Mouse (Mus musculus) MEL (cell line): ENCODE measurements around the gene Msmp. TPM values are rescaled to one million over a fixed set of nuclear protein-coding genes. Genes with fewer than 3 reads are reported as not detected.

Experiments
- DNase-seq: peaks from one replicate; pipeline ENCODE4 v3.0.0; 2011; ENCODE audit warnings: low read depth, low spot score
- H3K27ac ChIP-seq: 2 replicates; pipeline ENCODE4 v1.5.1; 2012; ENCODE audit warnings: low read depth, mild to moderate bottlenecking, control low read depth, low read length, moderate library complexity; ENCODE audit not compliant: control insufficient read depth
- H3K27me3 ChIP-seq, 2 experiments: fragments of 150-350 bp in 1 of 2; sonication (generic) in 1 of 2; 2 replicates each; pipeline ENCODE4 v1.6.1; 2012; ENCODE audit warnings: low read length in 2 of 2, mild to moderate bottlenecking in 2 of 2, improper control_type of control experiment in 1 of 2, moderate library complexity in 1 of 2; ENCODE audit not compliant: insufficient read depth in 2 of 2, control insufficient read depth in 1 of 2
- H3K36me3 ChIP-seq, 2 experiments: 2 replicates each; pipeline ENCODE4 v1.6.1; 2012 to 2014; ENCODE audit warnings: low read length in 2 of 2, improper control_type of control experiment in 1 of 2, inconsistent platforms in 1 of 2, mild to moderate bottlenecking in 1 of 2; ENCODE audit not compliant: insufficient read depth in 2 of 2, control insufficient read depth in 1 of 2
- H3K4me1 ChIP-seq, 2 experiments: fragments of 150-350 bp in 1 of 2; sonication (generic) in 1 of 2; 2 replicates each; pipeline ENCODE4 v1.6.1; 2012; ENCODE audit warnings: low read length in 2 of 2, improper control_type of control experiment in 1 of 2, mild to moderate bottlenecking in 1 of 2; ENCODE audit not compliant: insufficient read depth in 2 of 2, control insufficient read depth in 1 of 2
- H3K4me3 ChIP-seq, 2 experiments: fragments of 150-350 bp in 1 of 2; sonication (generic) in 1 of 2; 2 replicates each; pipeline ENCODE4 v1.5.1; 2012; ENCODE audit warnings: low read depth in 2 of 2, low read length in 2 of 2, mild to moderate bottlenecking in 2 of 2, moderate library complexity in 2 of 2, control low read depth in 1 of 2, improper control_type of control experiment in 1 of 2; ENCODE audit not compliant: control insufficient read depth in 1 of 2, insufficient read depth in 1 of 2
- H3K79me2 ChIP-seq: 2 replicates; pipeline ENCODE4 v1.6.1; 2012; ENCODE audit warnings: mild to moderate bottlenecking, low read length, moderate library complexity; ENCODE audit not compliant: control insufficient read depth, poor library complexity, insufficient read depth
- H3K9ac ChIP-seq: 2 replicates; pipeline ENCODE4 v1.6.1; 2012; ENCODE audit warnings: low read depth, mild to moderate bottlenecking, control low read depth, low read length, moderate library complexity; ENCODE audit not compliant: control insufficient read depth, poor library complexity, severe bottlenecking
- H3K9me3 ChIP-seq: fragments of 150-350 bp; sonication (generic); replicated peaks from 2 replicates; pipeline ENCODE4 v1.6.1; 2012; ENCODE audit warnings: mild to moderate bottlenecking, low read length, improper control_type of control experiment, moderate library complexity; ENCODE audit not compliant: insufficient read depth
- CHD1 ChIP-seq: IDR thresholded peaks from 2 replicates; pipeline ENCODE4 v1.6.1; 2012; ENCODE audit warnings: low read depth, mild to moderate bottlenecking, inconsistent platforms, low read length, improper control_type of control experiment
- GATA1 ChIP-seq: IDR thresholded peaks from 2 replicates; pipeline ENCODE4 v1.6.1; 2011; ENCODE audit warnings: low read depth, low read length, improper control_type of control experiment
- HCFC1 ChIP-seq: IDR thresholded peaks from 2 replicates; pipeline ENCODE4 v1.6.1; 2012; ENCODE audit warnings: low read depth, mild to moderate bottlenecking, inconsistent platforms, low read length, improper control_type of control experiment, moderate library complexity
- KAT2A ChIP-seq: conservative IDR thresholded peaks from 2 replicates; pipeline ENCODE4 v1.6.1; 2012; ENCODE audit warnings: low read depth, low read length, improper control_type of control experiment, inconsistent platforms
- MAFK ChIP-seq: IDR thresholded peaks from 2 replicates; pipeline ENCODE4 v1.6.1; 2011; ENCODE audit warnings: low read depth, mild to moderate bottlenecking, low read length, improper control_type of control experiment, borderline replicate concordance
- MAX ChIP-seq: IDR thresholded peaks from 2 replicates; pipeline ENCODE4 v1.6.1; 2011; ENCODE audit warnings: low read length, improper control_type of control experiment
- MAZ ChIP-seq: IDR thresholded peaks from 2 replicates; pipeline ENCODE4 v1.6.1; 2012; ENCODE audit warnings: low read depth, mild to moderate bottlenecking, inconsistent platforms, low read length, improper control_type of control experiment
- MEF2A ChIP-seq: IDR thresholded peaks from 2 replicates; pipeline ENCODE4 v1.6.1; 2014; ENCODE audit warnings: low read depth, mild to moderate bottlenecking, inconsistent platforms, low read length, improper control_type of control experiment; ENCODE audit not compliant: poor library complexity, insufficient replicate concordance, severe bottlenecking; ENCODE audit errors: extremely low read depth
- MYB ChIP-seq: IDR thresholded peaks from 2 replicates; pipeline ENCODE4 v1.6.1; 2011; ENCODE audit warnings: mild to moderate bottlenecking, low read depth, low read length, improper control_type of control experiment
- NRF1 ChIP-seq: IDR thresholded peaks from 2 replicates; pipeline ENCODE4 v1.6.1; 2014; ENCODE audit warnings: low read depth, mild to moderate bottlenecking, inconsistent platforms, low read length, improper control_type of control experiment, moderate library complexity; ENCODE audit not compliant: poor library complexity, insufficient read depth, severe bottlenecking
- POLR2A ChIP-seq, 2 experiments: IDR thresholded peaks; 2 replicates each; pipeline ENCODE4 v1.6.1; 2011 to 2012; ENCODE audit warnings: low read length in 2 of 2, mild to moderate bottlenecking in 2 of 2, control low read depth in 1 of 2, improper control_type of control experiment in 1 of 2, low read depth in 1 of 2, moderate library complexity in 1 of 2; ENCODE audit not compliant: control insufficient read depth in 1 of 2, insufficient read depth in 1 of 2, poor library complexity in 1 of 2
- POLR2AphosphoS2 ChIP-seq: IDR thresholded peaks from 2 replicates; pipeline ENCODE4 v1.6.1; 2011; ENCODE audit warnings: low read length, improper control_type of control experiment
- RCOR1 ChIP-seq: IDR thresholded peaks from 2 replicates; pipeline ENCODE4 v1.6.1; 2012; ENCODE audit warnings: low read depth, mild to moderate bottlenecking, inconsistent platforms, low read length, improper control_type of control experiment
- SIN3A ChIP-seq: IDR thresholded peaks from 2 replicates; pipeline ENCODE4 v1.6.1; 2012; ENCODE audit warnings: low read length, improper control_type of control experiment, inconsistent platforms
- UBTF ChIP-seq: IDR thresholded peaks from 2 replicates; pipeline ENCODE4 v1.6.1; 2012; ENCODE audit warnings: low read depth, mild to moderate bottlenecking, inconsistent platforms, low read length, improper control_type of control experiment, moderate library complexity, borderline replicate concordance; ENCODE audit not compliant: insufficient read depth
- USF1 ChIP-seq: IDR thresholded peaks from 2 replicates; pipeline ENCODE4 v1.6.1; 2014; ENCODE audit warnings: low read depth, mild to moderate bottlenecking, inconsistent platforms, low read length, improper control_type of control experiment, moderate library complexity
- USF2 ChIP-seq, 2 experiments: IDR thresholded peaks; 2 replicates each; pipeline ENCODE4 v1.6.1; 2011 to 2012; ENCODE audit warnings: improper control_type of control experiment in 2 of 2, low read length in 2 of 2, borderline replicate concordance in 1 of 2, inconsistent platforms in 1 of 2, low read depth in 1 of 2, mild to moderate bottlenecking in 1 of 2; ENCODE audit not compliant: insufficient read depth in 1 of 2
- ZKSCAN1 ChIP-seq: IDR thresholded peaks from 2 replicates; pipeline ENCODE4 v1.6.1; 2012; ENCODE audit warnings: low read depth, mild to moderate bottlenecking, inconsistent platforms, low read length, improper control_type of control experiment, moderate library complexity
- ZMIZ1 ChIP-seq: IDR thresholded peaks from 2 replicates; pipeline ENCODE4 v1.6.1; 2012; ENCODE audit warnings: low read depth, mild to moderate bottlenecking, inconsistent platforms, low read length, improper control_type of control experiment, moderate library complexity
- polyA plus RNA-seq, 2 experiments: library from polyadenylated mRNA; stranded (reverse) in 1 of 2; unstranded in 1 of 2; fragments of >175 nt in 1 of 2; fragments of >200 nt in 1 of 2; gene quantifications; 2 replicates each; pipeline versions ENCODE4 v1.2.1 to v1.2.4; 2012; ENCODE audit warnings: low replicate concordance in 2 of 2, low read depth in 1 of 2; ENCODE audit not compliant: insufficient read length in 2 of 2, insufficient read depth in 1 of 2, missing spikeins in 1 of 2
- total RNA-seq: library from RNA; depleted of rRNA; stranded (reverse); fragments of 300-350 nt; gene quantifications from 2 replicates; pipeline ENCODE4 v1.2.3, GENCODE M21; 2012

The Msmp gene
- total and polyA plus RNA-seq, 3 experiments = 0.73 to 2.5 TPM; not detected in 1

DNA sequence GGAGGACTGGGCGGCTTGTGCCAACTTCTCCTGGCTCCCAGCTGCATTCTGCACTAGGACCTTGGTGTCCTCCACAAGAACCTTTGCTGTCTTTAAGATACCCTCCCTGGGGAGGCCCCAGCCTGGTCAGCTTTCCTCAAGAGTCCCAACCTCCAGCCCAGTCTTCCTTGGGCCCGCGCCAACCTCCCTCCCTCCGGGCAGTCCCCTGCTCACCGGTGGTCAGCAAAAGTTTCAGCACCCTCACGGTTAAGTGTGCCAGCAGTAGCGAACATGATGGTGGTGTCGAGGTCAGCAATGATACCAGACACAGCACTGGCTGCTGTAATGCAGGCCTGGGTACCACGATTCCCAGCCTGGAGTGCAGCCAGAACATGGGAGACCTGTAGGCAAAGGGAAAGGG is 48.3 kb downstream of the Msmp start:
- H3K79me2 ChIP-seq = no peaks in the 10 kb centered on the region
- no peaks in the 10 kb centered on the region for H3K27me3 ChIP-seq
- H3K9ac ChIP-seq = no peak overlapping the region
- peaks cover 0 to 6% of the 10 kb centered on the region in 2 experiments; a peak in 2 of 4 replicates for H3K36me3 ChIP-seq
- DNase-seq = no peak
- H3K27ac ChIP-seq = no peak overlapping the region
- H3K4me3 ChIP-seq = no peak overlapping the region
- TF ChIP-seq POLR2A (IDR thresholded peaks at IDR 0.05; ENCODE audit: control insufficient read depth in 1 of 2, insufficient read depth in 1 of 2, low read depth in 1 of 2, low read length in 2 of 2, poor library complexity in 1 of 2) (no peak), GATA1 (no peak), NRF1 (no peak), KAT2A (no peak), MYB (no peak), HCFC1 (no peak), MEF2A (no peak), MAFK (no peak), CHD1 (no peak), RCOR1 (no peak), SIN3A (no peak), USF2 (IDR thresholded peaks at IDR 0.05; ENCODE audit: borderline replicate concordance in 1 of 2, insufficient read depth in 1 of 2, low read depth in 1 of 2, low read length in 2 of 2) (no peak)
- H3K4me1 ChIP-seq = no peaks in the 10 kb centered on the region
- H3K9me3 ChIP-seq = no peaks in the 10 kb centered on the region

DNA sequence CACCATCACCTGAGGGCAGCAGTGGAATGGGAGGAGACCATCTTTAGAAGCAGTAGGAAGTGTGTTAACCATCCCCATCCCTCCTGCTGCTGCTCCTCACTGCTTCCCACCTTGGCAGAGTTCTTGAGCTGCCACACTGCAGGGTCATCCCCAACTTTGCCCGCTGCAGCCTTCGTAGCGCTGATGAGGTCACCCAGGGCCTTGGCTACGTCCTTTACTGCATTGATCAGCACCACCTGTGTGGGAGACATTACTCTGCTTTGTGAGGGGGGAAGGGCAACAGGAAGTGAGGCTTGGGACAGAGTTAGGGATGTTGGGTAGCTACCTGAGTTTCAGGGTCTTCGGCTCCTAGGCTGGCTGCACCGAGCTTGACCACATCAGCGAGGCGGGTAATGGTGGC is 48.7 kb downstream of the Msmp start:
- no peak overlapping the region for H3K27ac ChIP-seq
- no peak for DNase-seq
- H3K9ac ChIP-seq = no peak overlapping the region
- H3K27me3 ChIP-seq = no peaks in the 10 kb centered on the region
- H3K9me3 ChIP-seq = no peaks in the 10 kb centered on the region
- no peaks in the 10 kb centered on the region; a peak in 1 of 4 replicates for H3K4me1 ChIP-seq
- H3K36me3 ChIP-seq = peaks cover 0 to 6% of the 10 kb centered on the region in 2 experiments; a peak in 2 of 4 replicates
- no peaks in the 10 kb centered on the region for H3K79me2 ChIP-seq
- no peak overlapping the region for H3K4me3 ChIP-seq
- TF ChIP-seq HCFC1 = no peak
- TF ChIP-seq ZKSCAN1 = no peak
- no peak for TF ChIP-seq MAX
- TF ChIP-seq POLR2AphosphoS2 = no peak
- TF ChIP-seq MAZ = no peak
- TF ChIP-seq UBTF = no peak
- TF ChIP-seq USF1 = no peak
- no peak for TF ChIP-seq ZMIZ1
